Mouse (Mus musculus): ENCODE results near the gene Vwf. TPM values are rescaled to one million over a fixed set of nuclear protein-coding genes. Genes with fewer than 3 reads are reported as not detected.

The Vwf gene
- polyA plus RNA-seq (2015; fragmentation: Nextera tagmentation; extraction: Ambion mirVana) = 9.9 and 13.9 TPM in 2 replicates

GRCm38 (mm10) chr6:125546474-125546873 lies at the start of gene Vwf:
TSS of gene Vwf (plus strand) at chr6:125546774.

GRCm38 (mm10) chr6:125690057-125690703 lies 143.6 kb downstream of the Vwf start, which contains the start of gene Ano2:
TSS of gene Ano2 (plus strand) at chr6:125690419.

Other genes with a start within 250 kb of the Vwf start
- 32.5 and 39.7 TPM in 2 replicates for gene Ltbr, start 232.9 kb upstream of the Vwf start, polyA plus RNA-seq (2015; fragmentation: Nextera tagmentation; extraction: Ambion mirVana)
- 0.17 and 0.40 TPM in 2 replicates for gene Scnn1a, start 226.1 kb upstream of the Vwf start, polyA plus RNA-seq (2015; fragmentation: Nextera tagmentation; extraction: Ambion mirVana)
- 32.6 and 49.5 TPM in 2 replicates for gene Tnfrsf1a, start 197.4 kb upstream of the Vwf start, polyA plus RNA-seq (2015; fragmentation: Nextera tagmentation; extraction: Ambion mirVana)
- gene Plekhg6, start 166.0 kb upstream of the Vwf start, polyA plus RNA-seq (2015; fragmentation: Nextera tagmentation; extraction: Ambion mirVana) = 0.13 TPM in 2 replicates
- 101 and 122 TPM in 2 replicates for gene Cd9, start 52.0 kb upstream of the Vwf start, polyA plus RNA-seq (2015; fragmentation: Nextera tagmentation; extraction: Ambion mirVana)
- gene Ano2, start 143.6 kb downstream of the Vwf start, polyA plus RNA-seq (2015; fragmentation: Nextera tagmentation; extraction: Ambion mirVana) = 0.11 TPM in 1 of 2 replicates, not detected in the other

Measured in skeletal muscle tissue, postnatal 0 days (tissue).